In genomic region chr3:123234191-123234836, GRCm38 (mm10) we compare ENCODE assay signal across 8 mouse cellular contexts. TPM values are rescaled to one million over a fixed set of nuclear protein-coding genes. Genes with fewer than 3 reads are reported as not detected.
DNase-seq lines count a peak whose midpoint lies in the region; ATAC-seq lines count a peak whose summit lies in the region.

No protein-coding gene starts in this region.

- H3K36me3 ChIP-seq in limb, embryonic 12.5 days, result no peaks in the 10 kb centered on the region

- H3K9me3 ChIP-seq in limb, embryonic 12.5 days, result peaks cover 4% of the 10 kb centered on the region; the same call in 1 of the 2 replicates

- peak; percentile 14 to 31 for DNase-seq in spleen, postnatal 36 days (ENCODE audit: low spot score in 2 of 2)
- DNase-seq in spleen, postnatal 4 days (ENCODE audit: low spot score in 2 of 2), result no peak
- DNase-seq in adrenal gland, adult (ENCODE audit: inconsistent age in 2 of 2, low spot score in 1 of 2), result peak; percentile 40 to 88
- DNase-seq in frontal cortex, adult 2 months (ENCODE audit: extremely low spot score in 1 of 2, low spot score in 1 of 2), result peak; percentile 19 to 80
- peak; percentile 59 for DNase-seq in kidney, adult 9 months
- DNase-seq in right cerebral cortex, adult 2 months (ENCODE audit: low spot score in 2 of 2), result peak; percentile 64 to 71
- no peak for DNase-seq in gastrocnemius, postnatal 14 days

- intact Hi-C loops in gastrocnemius, postnatal 14 days (cut with DNase I; ENCODE audit: low total_unique reads), result loop anchor here (5.0 kb wide), 1 partner anchor 88 kb away; no protein-coding TSS in a partner anchor

- ATAC-seq in limb, embryonic 12.5 days (ENCODE audit: insufficient number of reproducible peaks, insufficient read depth, low FRiP score, low TSS enrichment, low read depth), result no peak

- H3K27me3 ChIP-seq in limb, embryonic 12.5 days, result peaks cover 13% of the 10 kb centered on the region

- peak overlapping the region; percentile 26 for H3K4me2 ChIP-seq in limb, embryonic 12.5 days

- H3K27ac ChIP-seq in limb, embryonic 12.5 days, result no peak overlapping the region

- no peak overlapping the region for H3K9ac ChIP-seq in limb, embryonic 12.5 days (replicated peaks)

- no peak overlapping the region for H3K4me3 ChIP-seq in limb, embryonic 12.5 days (replicated peaks)

- 47% methylated on average over 16 of the region's 16 CpGs for WGBS in limb, embryonic 12.5 days

- peaks cover 12% of the 10 kb centered on the region for H3K4me1 ChIP-seq in limb, embryonic 12.5 days (replicated peaks)

RNA-seq across cellular contexts. Expression of gene Synpo2, which starts 1.6 kb away (rescaled TPM):
- polyA plus RNA-seq in frontal cortex, adult 2 months (2012; rRNA removed), result 3.5 and 4.6 TPM in 2 replicates
- 5.3 and 6.8 TPM in 2 replicates for polyA plus RNA-seq in limb, embryonic 12.5 days (2016; fragmentation: Nextera tagmentation; extraction: Ambion mirVana)
- 100 to 1,000 TPM; 175 to 193 TPM for total RNA-seq in gastrocnemius, postnatal 14 days (2021)

RNA-seq across cellular contexts. Expression of gene Sec24d, which starts 32.9 kb away (rescaled TPM):
- 8.4 and 10.4 TPM in 2 replicates for polyA plus RNA-seq in frontal cortex, adult 2 months (2012; rRNA removed)
- polyA plus RNA-seq in limb, embryonic 12.5 days (2016; fragmentation: Nextera tagmentation; extraction: Ambion mirVana), result 41.8 and 51.1 TPM in 2 replicates
- 10 to 100 TPM; 17.8 to 23.9 TPM for total RNA-seq in gastrocnemius, postnatal 14 days (2021)

Comparison
In these comparisons a context has a peak if more than half of its experiments do, and no peak if none do; other contexts are left out.
1. DNase-seq: peak in spleen, postnatal 36 days (2 of 2), adrenal gland, adult (2 of 2), frontal cortex, adult 2 months (2 of 2), kidney, adult 9 months (single experiment) and right cerebral cortex, adult 2 months (2 of 2); none in spleen, postnatal 4 days (0 of 2) and gastrocnemius, postnatal 14 days (single experiment).